8 mouse cellular contexts compared by ENCODE assay signal in the genomic region with DNA sequence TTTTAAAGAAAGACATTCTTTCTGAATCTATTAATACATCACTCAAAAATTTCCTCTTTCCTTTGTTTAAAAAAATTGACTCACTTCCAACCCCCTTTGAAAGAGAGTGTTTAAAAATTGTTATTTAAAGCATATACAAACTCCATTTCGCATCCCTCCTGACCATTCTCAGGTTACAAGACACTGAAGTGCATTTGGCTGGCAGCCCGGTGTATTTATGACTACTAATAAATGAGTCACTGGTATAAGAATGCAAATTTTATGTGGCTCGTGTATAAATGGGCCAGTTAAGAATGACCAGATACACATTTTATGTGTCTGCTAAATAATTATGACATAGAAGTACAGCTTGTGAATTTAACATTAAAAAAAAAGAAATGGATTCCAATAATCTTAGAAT.
DNase-seq lines count a peak whose midpoint lies in the region; ATAC-seq and TF ChIP-seq lines count a peak whose summit lies in the region.
"Had no signal": no experiment of that assay in that cellular context is flagged by ENCODE, and none has a peak within 500 bp of the region (broad histone marks: within the 10 kb centered on the region; RNA-seq: fewer than 3 reads in every experiment).

No protein-coding gene starts in this region.

- no peaks in the 10 kb centered on the region for H3K27me3 ChIP-seq in neural tube, embryonic 14.5 days (ENCODE audit: control insufficient read depth, insufficient read depth, low read length)
- H3K27me3 ChIP-seq in neural tube, embryonic 15.5 days (replicated peaks) = 0 out of 2 replicates have a peak, but pooled peaks cover 2% of the 10 kb centered on the region
- no peaks in the 10 kb centered on the region for H3K27me3 ChIP-seq in embryonic facial prominence, embryonic 14.5 days (replicated peaks; ENCODE audit: control insufficient read depth, insufficient read depth, low read length)
- no peaks in the 10 kb centered on the region for H3K27me3 ChIP-seq in stomach, postnatal 0 days (ENCODE audit: control insufficient read depth, insufficient read depth, low read length)
- no peaks in the 10 kb centered on the region for H3K27me3 ChIP-seq in forebrain, postnatal 0 days (ENCODE audit: insufficient read depth, low read length)
- H3K27me3 ChIP-seq: embryonic facial prominence, embryonic 15.5 days had no signal

- TF ChIP-seq CTCF in stomach, postnatal 0 days (IDR thresholded peaks at IDR 0.05; ENCODE audit: low read depth) = no peak
- no peak for TF ChIP-seq CTCF in forebrain, postnatal 0 days (IDR thresholded peaks at IDR 0.05; ENCODE audit: low read depth)

- no peak overlapping the region for H3K4me2 ChIP-seq in neural tube, embryonic 14.5 days (ENCODE audit: low read depth, low read length)
- H3K4me2 ChIP-seq in neural tube, embryonic 15.5 days = no peak overlapping the region
- H3K4me2 ChIP-seq in embryonic facial prominence, embryonic 14.5 days (ENCODE audit: low read depth, low read length) = no peak overlapping the region
- H3K4me2 ChIP-seq in stomach, postnatal 0 days (replicated peaks; ENCODE audit: low read depth) = no peak overlapping the region
- no peak overlapping the region for H3K4me2 ChIP-seq in forebrain, postnatal 0 days (ENCODE audit: low read depth)
- H3K4me2 ChIP-seq: embryonic facial prominence, embryonic 15.5 days had no signal

- no peak for TF ChIP-seq EP300 in stomach, postnatal 0 days (optimal IDR thresholded peaks at IDR 0.05)

- intact Hi-C loops in left cerebral cortex, postnatal 36 days (cut with DNase I) = no loop called here

- DNase-seq in embryonic facial prominence, embryonic 14.5 days (ENCODE audit: low spot score) = peak; percentile 92
- DNase-seq in kidney, postnatal 10 days = peak; percentile 85
- no peak for DNase-seq in stomach, postnatal 0 days (ENCODE audit: low spot score)
- no peak for DNase-seq in left cerebral cortex, postnatal 36 days (ENCODE audit: low spot score in 2 of 2)
- no peak for DNase-seq in forebrain, postnatal 0 days

- 17% methylated on average over 3 of the region's 3 CpGs for WGBS in neural tube, embryonic 14.5 days
- 12% methylated on average over 3 of the region's 3 CpGs for WGBS in neural tube, embryonic 15.5 days
- WGBS in embryonic facial prominence, embryonic 14.5 days = 14% methylated on average over 3 of the region's 3 CpGs
- WGBS in stomach, postnatal 0 days = 21% methylated on average over 3 of the region's 3 CpGs
- WGBS in forebrain, postnatal 0 days = 29% methylated on average over 3 of the region's 3 CpGs

- 0 out of 2 replicates have a peak, but pooled peaks have one; percentile 25 for ATAC-seq in neural tube, embryonic 14.5 days (ENCODE audit: low read depth)
- ATAC-seq in neural tube, embryonic 15.5 days (ENCODE audit: low FRiP score) = no peak
- no peak for ATAC-seq in embryonic facial prominence, embryonic 14.5 days (ENCODE audit: low read depth)
- peak; percentile 21; the same call in 1 of the 2 replicates for ATAC-seq in stomach, postnatal 0 days (ENCODE audit: low FRiP score, low TSS enrichment)
- no peak for ATAC-seq in forebrain, postnatal 0 days

- no peak overlapping the region for H3K4me3 ChIP-seq in neural tube, embryonic 14.5 days (ENCODE audit: low read depth, low read length)
- no peak overlapping the region for H3K4me3 ChIP-seq in neural tube, embryonic 15.5 days (replicated peaks)
- no peak overlapping the region for H3K4me3 ChIP-seq in embryonic facial prominence, embryonic 14.5 days (ENCODE audit: low read depth, low read length)
- H3K4me3 ChIP-seq in stomach, postnatal 0 days (ENCODE audit: low read depth, low read length) = no peak overlapping the region
- H3K4me3 ChIP-seq in forebrain, postnatal 0 days (ENCODE audit: low read depth, low read length) = no peak overlapping the region
- H3K4me3 ChIP-seq: embryonic facial prominence, embryonic 15.5 days had no signal

- no peaks in the 10 kb centered on the region for H3K4me1 ChIP-seq in neural tube, embryonic 14.5 days (ENCODE audit: control insufficient read depth, insufficient read depth, low read length)
- peaks cover 14% of the 10 kb centered on the region for H3K4me1 ChIP-seq in neural tube, embryonic 15.5 days
- peaks cover 7% of the 10 kb centered on the region for H3K4me1 ChIP-seq in embryonic facial prominence, embryonic 14.5 days (ENCODE audit: control insufficient read depth, insufficient read depth, low read length)
- H3K4me1 ChIP-seq in stomach, postnatal 0 days (replicated peaks; ENCODE audit: control insufficient read depth, insufficient read depth) = no peaks in the 10 kb centered on the region
- no peaks in the 10 kb centered on the region for H3K4me1 ChIP-seq in forebrain, postnatal 0 days (ENCODE audit: insufficient read depth)

- no peak overlapping the region for H3K9ac ChIP-seq in neural tube, embryonic 14.5 days (replicated peaks; ENCODE audit: low read depth, low read length)
- no peak overlapping the region for H3K9ac ChIP-seq in neural tube, embryonic 15.5 days (replicated peaks)
- no peak overlapping the region for H3K9ac ChIP-seq in embryonic facial prominence, embryonic 14.5 days (ENCODE audit: low read depth, low read length)
- no peak overlapping the region for H3K9ac ChIP-seq in stomach, postnatal 0 days (ENCODE audit: low read length)
- no peak overlapping the region for H3K9ac ChIP-seq in forebrain, postnatal 0 days
- H3K9ac ChIP-seq: embryonic facial prominence, embryonic 15.5 days had no signal

- no peak overlapping the region for H3K27ac ChIP-seq in neural tube, embryonic 14.5 days (ENCODE audit: low read depth, low read length)
- H3K27ac ChIP-seq in neural tube, embryonic 15.5 days (replicated peaks) = no peak overlapping the region
- H3K27ac ChIP-seq in embryonic facial prominence, embryonic 14.5 days (replicated peaks; ENCODE audit: low read depth, low read length) = no peak overlapping the region
- no peak overlapping the region for H3K27ac ChIP-seq in stomach, postnatal 0 days (replicated peaks)
- H3K27ac ChIP-seq in forebrain, postnatal 0 days (ENCODE audit: low read depth, low read length) = no peak overlapping the region
- H3K27ac ChIP-seq: embryonic facial prominence, embryonic 15.5 days had no signal

- no peaks in the 10 kb centered on the region for H3K36me3 ChIP-seq in neural tube, embryonic 14.5 days (ENCODE audit: control insufficient read depth, insufficient read depth, low read length)
- H3K36me3 ChIP-seq in neural tube, embryonic 15.5 days = no peaks in the 10 kb centered on the region
- H3K36me3 ChIP-seq in embryonic facial prominence, embryonic 14.5 days (ENCODE audit: control insufficient read depth, insufficient read depth, low read length) = no peaks in the 10 kb centered on the region
- no peaks in the 10 kb centered on the region for H3K36me3 ChIP-seq in stomach, postnatal 0 days (ENCODE audit: control insufficient read depth, insufficient read depth, low read length)
- no peaks in the 10 kb centered on the region for H3K36me3 ChIP-seq in forebrain, postnatal 0 days (ENCODE audit: insufficient read depth)
- H3K36me3 ChIP-seq: embryonic facial prominence, embryonic 15.5 days had no signal

- no peaks in the 10 kb centered on the region for H3K9me3 ChIP-seq in neural tube, embryonic 14.5 days (ENCODE audit: control insufficient read depth, low read length)
- H3K9me3 ChIP-seq in neural tube, embryonic 15.5 days (replicated peaks) = no peaks in the 10 kb centered on the region
- no peaks in the 10 kb centered on the region for H3K9me3 ChIP-seq in embryonic facial prominence, embryonic 14.5 days (ENCODE audit: control insufficient read depth, low read length)
- H3K9me3 ChIP-seq in stomach, postnatal 0 days (ENCODE audit: control insufficient read depth, low read length) = no peaks in the 10 kb centered on the region
- H3K9me3 ChIP-seq in forebrain, postnatal 0 days (ENCODE audit: low read length) = no peaks in the 10 kb centered on the region
- H3K9me3 ChIP-seq: embryonic facial prominence, embryonic 15.5 days had no signal

Comparison
In these comparisons a context has a peak if more than half of its experiments do, and no peak if none do; other contexts are left out.
1. ATAC-seq: peak in neural tube, embryonic 14.5 days (single experiment) and stomach, postnatal 0 days (single experiment); none in neural tube, embryonic 15.5 days (single experiment), embryonic facial prominence, embryonic 14.5 days (single experiment) and forebrain, postnatal 0 days (single experiment).
2. DNase-seq: peak in embryonic facial prominence, embryonic 14.5 days (single experiment) and kidney, postnatal 10 days (single experiment); none in stomach, postnatal 0 days (single experiment), left cerebral cortex, postnatal 36 days (0 of 2) and forebrain, postnatal 0 days (single experiment).